Mouse (Mus musculus) telencephalon, adult 2 months (tissue): Measurements from ENCODE around the gene Il6st.

Experiments
- DNase-seq: peaks from one replicate; pipeline ENCODE4 v3.0.0-alpha.2; 2011; ENCODE audit warnings: low read depth, low spot score

The Il6st gene

GRCm38 (mm10) chr13:112442867-112443529 lies 20.9 kb upstream of the Il6st start:
- no peak for DNase-seq

- no peak for DNase-seq
These were observed 16.7 kb upstream of the Il6st start for GRCm38 (mm10) chr13:112447108-112447665.

GRCm38 (mm10) chr13:112450210-112450609 lies 13.7 kb upstream of the Il6st start:
- DNase-seq: no peak

DNA sequence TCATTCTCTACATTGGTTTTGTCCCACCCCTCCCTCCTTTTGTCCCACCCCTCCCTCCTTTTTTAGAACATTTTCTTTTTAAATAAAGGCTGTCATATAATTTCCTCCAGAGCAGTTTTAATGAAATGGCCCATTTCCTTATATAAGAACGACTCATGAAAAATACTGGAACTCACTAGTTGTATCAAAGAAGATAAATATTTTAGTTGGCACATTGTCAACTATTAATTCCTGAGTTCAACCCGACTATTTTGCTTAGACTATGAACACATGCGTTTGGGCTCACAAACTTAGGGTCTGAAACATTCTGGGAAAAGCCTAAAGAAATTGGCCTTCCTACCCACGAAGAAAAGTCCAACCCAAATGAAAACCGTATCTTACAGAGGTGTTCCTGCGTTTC lies 6.5 kb upstream of the Il6st start:
- no peak for DNase-seq

DNA sequence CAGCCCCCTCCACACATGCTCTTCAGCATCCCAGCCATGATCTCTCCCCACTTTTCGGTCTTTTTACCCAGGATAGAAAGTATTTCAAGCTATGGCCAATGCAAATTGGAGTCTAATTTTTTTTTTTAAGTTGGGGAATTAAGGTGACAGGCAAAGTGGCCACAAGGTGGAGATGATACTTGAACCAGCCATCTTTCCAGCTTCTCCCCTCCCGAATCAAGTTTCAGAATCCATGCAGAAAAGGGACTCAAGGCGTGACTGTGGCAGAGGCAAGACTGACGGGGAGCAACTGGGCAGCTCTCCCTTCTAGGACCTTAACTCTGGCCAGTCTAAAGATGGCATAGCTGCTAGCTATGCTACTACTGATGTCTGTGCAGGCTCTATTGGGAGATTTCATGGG lies 5.9 kb upstream of the Il6st start:
- no peak for DNase-seq

DNA sequence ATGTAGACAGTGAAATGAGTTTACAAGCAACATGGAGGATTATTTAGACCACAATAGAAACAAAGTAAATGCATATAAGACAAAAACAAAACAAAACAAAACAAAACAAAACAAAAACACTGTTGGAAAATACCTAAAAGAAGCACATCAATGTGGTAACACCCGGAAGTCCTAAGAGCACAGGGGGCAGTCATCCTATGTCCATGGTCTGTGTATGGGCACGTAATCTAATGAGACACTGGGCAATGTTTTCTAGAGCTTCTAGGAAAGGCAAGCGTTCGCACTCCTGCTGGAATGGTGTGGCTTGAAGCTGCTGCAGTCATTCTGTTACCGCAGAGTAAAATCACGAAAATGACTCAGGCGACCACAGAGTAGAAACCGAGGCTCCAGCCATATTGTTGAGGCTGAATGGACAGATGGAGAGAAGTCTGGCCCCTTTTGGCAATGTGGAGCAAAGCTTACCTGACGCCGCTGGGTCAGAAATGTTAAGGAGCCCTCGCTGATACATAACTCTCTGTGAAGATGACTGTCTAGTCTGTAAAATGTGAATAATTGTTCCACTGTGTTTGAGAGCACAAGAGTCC lies 5.3 kb upstream of the Il6st start:
- DNase-seq: no peak

DNA sequence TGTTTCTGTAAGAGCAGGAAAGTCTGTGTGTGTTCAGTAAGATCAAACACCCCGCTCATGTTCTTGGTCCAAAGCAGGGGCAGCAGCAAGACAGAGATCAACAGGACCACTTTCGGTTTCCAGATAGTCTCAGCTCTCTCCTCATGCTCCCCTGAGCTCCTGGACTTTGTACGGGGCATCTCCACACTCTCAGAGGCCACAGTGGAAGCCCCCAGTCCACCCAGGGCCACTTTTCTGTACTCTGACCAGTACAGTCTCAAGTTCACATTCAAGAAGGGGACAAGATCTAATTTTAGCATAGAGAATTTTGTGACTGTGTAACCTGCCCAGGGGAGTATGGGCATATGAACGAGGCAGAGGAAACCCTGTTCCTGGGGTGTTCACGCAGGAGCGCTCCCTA lies 3.9 kb upstream of the Il6st start:
- DNase-seq: no peak

GRCm38 (mm10) chr13:112462411-112462987 lies 1.4 kb upstream of the Il6st start:
- DNase-seq: no peak

GRCm38 (mm10) chr13:112463337-112463802 lies 500 bp upstream of the Il6st start:
- DNase-seq: no peak

GRCm38 (mm10) chr13:112464626-112465287 lies 887 bp downstream of the Il6st start:
- DNase-seq: no peak

DNA sequence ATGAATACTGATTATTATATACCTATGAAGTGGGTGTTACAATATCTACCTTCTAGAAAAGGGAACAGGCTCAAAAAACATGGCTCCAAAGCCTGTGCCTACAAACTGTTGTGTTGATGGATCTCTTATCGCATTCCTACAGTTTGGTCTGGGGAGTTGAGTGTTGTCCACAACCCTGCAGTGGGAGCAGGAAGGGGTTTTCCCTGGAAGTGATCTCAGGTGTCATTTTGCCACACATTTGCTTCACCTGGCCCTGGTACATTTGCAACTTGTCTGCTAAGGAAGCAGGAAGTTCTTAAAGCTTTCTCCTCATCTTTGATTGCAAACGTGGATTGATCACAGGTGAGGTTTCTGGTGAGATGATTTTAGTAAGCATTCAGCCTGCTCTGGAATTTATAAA lies 1.7 kb downstream of the Il6st start:
- DNase-seq: no peak

DNA sequence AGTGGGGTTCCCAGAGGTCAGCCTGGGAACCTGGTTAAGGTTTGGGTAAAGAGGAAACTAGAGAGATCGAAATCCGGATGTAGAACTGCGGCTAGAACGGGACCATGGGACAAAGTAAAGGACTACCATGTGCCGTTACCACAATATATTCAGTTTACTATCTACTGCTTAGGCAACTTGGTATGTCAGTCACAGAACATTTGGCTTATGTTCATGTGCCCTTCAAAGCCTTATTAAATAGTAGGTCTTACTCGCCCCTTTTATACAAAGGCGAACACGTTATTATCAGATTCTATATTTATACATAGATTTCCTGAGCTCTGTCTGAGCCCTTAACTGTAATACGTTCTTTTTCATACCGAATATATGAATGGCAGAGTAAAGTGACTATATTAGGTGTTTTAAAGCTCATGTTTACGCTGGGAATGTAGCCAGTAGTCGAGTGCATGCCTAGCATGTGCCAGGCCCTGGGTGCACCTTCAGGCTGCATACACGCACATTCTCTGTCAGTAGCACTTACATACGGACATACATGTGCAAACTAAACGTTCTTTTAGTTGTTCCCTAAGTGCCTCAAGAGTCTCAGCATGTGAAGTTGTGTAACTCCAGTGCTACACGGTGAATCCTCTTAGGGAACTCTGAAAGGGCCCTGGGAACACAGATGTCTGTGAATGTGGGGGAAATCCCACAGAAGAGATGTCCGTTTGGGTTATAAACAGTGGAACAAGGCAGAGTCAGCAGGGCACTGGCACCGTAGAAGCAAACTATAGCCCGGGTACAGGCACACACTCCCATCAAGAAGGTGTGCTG lies 2.5 kb downstream of the Il6st start:
- DNase-seq: no peak

DNA sequence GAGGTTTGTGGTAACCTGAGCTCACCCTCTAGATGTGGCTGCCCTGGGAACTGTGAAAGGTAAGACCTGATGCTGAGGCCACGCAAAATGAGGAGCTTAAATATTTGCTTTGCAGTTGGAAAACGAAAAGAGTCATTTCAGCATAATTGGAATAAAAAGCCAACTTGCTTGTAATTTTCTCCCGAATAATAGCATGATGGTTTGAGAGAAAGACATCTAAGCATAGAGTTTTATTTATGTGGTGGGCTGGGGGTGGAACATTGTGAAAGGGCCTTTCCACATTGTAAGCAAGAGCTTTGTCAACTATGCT lies 3.0 kb downstream of the Il6st start:
- no peak for DNase-seq

GRCm38 (mm10) chr13:112467384-112467783 lies 3.5 kb downstream of the Il6st start:
- no peak for DNase-seq

DNA sequence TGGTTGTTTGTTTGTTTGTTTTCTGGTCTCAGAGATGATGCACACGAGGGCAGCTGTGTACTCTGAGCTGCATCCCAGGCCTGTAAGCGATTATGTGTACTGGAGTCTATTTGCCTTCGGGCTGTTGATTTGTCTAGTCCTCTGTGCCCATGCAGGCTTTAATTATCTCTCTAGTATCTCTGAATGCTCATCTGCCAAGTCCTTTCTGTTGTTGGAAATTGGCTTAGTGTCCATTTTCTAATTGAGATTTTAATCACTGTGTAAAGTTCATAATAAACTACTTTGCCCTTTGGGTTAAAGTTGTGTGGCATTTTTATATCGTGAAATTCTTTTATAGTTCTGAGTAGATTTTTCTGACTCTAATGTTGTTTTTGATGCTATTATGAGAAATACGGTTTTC lies 5.6 kb downstream of the Il6st start:
- no peak for DNase-seq

DNA sequence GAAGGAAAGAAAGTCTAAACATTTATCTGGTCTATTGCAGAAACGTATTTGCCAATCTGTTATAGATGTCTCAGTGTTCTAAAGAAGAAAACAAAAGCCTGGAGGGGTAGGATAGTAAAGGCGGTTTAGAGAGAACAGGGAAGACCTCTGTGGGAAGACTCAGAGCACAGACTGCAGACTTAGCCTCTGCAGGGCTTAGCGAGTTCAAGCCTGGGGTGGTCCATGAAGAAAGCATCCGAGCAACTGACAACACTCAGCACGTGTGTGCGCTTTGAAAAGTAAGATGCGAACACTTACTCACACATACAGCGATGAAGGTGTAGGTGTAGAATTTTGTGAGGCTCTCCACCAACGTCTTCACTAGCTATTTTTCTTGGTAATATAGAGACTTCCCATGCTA lies 7.3 kb downstream of the Il6st start:
- no peak for DNase-seq

GRCm38 (mm10) chr13:112472401-112473023 lies 8.6 kb downstream of the Il6st start:
- DNase-seq: no peak

DNA sequence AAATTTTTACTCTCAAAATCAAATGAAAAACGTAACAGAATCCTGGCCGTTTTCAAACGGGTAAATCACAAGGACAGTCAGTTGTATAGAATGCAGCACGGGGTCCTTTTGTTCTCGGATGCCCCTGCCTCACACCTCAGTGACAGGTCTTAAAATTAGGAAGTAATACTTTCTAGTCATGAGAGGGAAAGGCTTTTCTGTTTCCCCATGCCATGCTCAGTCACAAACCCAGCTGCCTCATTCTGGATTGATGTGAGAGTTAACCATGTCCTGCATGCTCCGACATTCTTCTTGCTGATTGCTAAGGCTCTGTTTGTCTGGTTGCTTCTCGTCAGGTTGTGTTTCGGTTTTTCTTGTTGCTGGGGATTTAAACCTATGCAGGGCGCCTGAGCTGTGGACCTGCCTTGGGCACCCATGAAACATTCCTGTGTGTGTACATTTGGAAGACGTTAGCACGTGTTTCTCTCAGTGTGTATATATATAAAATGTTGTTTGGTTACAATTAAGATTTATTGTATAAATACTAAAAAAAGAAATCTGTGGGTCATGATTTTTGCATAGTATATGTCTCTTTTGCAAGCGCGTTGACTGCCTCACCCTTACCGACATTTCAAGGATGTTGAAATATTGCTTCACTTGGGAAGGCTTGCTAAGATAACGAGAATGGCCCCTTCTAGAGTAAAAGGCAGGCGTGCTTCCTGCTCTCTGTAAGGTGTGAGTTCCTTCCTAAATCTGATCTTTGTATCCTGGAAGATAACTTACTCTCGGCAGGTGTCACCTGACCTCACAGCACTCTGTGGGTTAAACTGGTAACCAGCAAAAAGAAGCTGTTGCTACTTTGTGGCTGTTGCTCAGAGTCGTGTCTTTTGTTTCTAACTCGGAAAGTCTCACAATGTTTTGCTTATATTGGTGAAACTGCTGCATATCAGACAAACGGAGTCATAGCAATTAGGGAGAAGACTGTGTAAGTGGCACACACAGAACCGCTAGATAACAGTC lies 10.2 kb downstream of the Il6st start:
- no peak for DNase-seq

GRCm38 (mm10) chr13:112479032-112479431 lies 15.2 kb downstream of the Il6st start:
- DNase-seq: no peak

GRCm38 (mm10) chr13:112479926-112480325 lies 16.1 kb downstream of the Il6st start:
- no peak for DNase-seq
